Mouse (Mus musculus): Measurements from ENCODE around the gene Sncb.

Sncb gene

GRCm38 (mm10) chr13:54748721-54749060 is 17.7 kb downstream of the Sncb start:
- DNase-seq (ENCODE audit: low read depth): no peak

GRCm38 (mm10) chr13:54748190-54748589 is 18.2 kb downstream of the Sncb start:
- no peak for DNase-seq (ENCODE audit: low read depth)

- DNase-seq (ENCODE audit: low read depth): no peak
Measured at GRCm38 (mm10) chr13:54746896-54747295, 19.5 kb downstream of the Sncb start.

- DNase-seq (ENCODE audit: low read depth): no peak
Measured at GRCm38 (mm10) chr13:54746110-54746509, 20.3 kb downstream of the Sncb start.

GRCm38 (mm10) chr13:54738213-54738601 is 28.2 kb downstream of the Sncb start:
- DNase-seq (ENCODE audit: low read depth): no peak

GRCm38 (mm10) chr13:54737488-54738212 is 28.7 kb downstream of the Sncb start:
- no peak for DNase-seq (ENCODE audit: low read depth)

- DNase-seq (ENCODE audit: low read depth): no peak
Measured at GRCm38 (mm10) chr13:54736931-54737330, 29.5 kb downstream of the Sncb start.

- DNase-seq (ENCODE audit: low read depth): no peak
Measured at GRCm38 (mm10) chr13:54726131-54726530, 40.3 kb downstream of the Sncb start.

- no peak for DNase-seq (ENCODE audit: low read depth)
Measured at GRCm38 (mm10) chr13:54723143-54723542, 43.3 kb downstream of the Sncb start.

GRCm38 (mm10) chr13:54716916-54717315 is 49.5 kb downstream of the Sncb start:
- peak; percentile 49 for DNase-seq (ENCODE audit: low read depth)

GRCm38 (mm10) chr13:54714996-54715395 is 51.4 kb downstream of the Sncb start:
- no peak for DNase-seq (ENCODE audit: low read depth)

GRCm38 (mm10) chr13:54714393-54714792 is 52.0 kb downstream of the Sncb start:
- peak; percentile 34 for DNase-seq (ENCODE audit: low read depth)

- peak; percentile 17 for DNase-seq (ENCODE audit: low read depth)
Measured at GRCm38 (mm10) chr13:54710866-54711265, 55.5 kb downstream of the Sncb start.

Measured in 416B (cell line).